Comparison of ENCODE assay signal across 8 mouse cellular contexts in genomic region chr6:149141393-149142173, GRCm38 (mm10). TPM values are rescaled to one million over a fixed set of nuclear protein-coding genes. Genes with fewer than 3 reads are reported as not detected.
A peak's percentile ranks its signal among the peaks of the same experiment; 100 is the strongest.
DNase-seq lines count a peak whose midpoint lies in the region; ATAC-seq and TF ChIP-seq lines count a peak whose summit lies in the region.

No protein-coding gene starts in this region.

- TF ChIP-seq RAD21 in MEL (IDR thresholded peaks at IDR 0.05; ENCODE audit: low read depth, low read length) = no peak; the same call in 1 of the 2 replicates

- H3K9me3 ChIP-seq in MEL (replicated peaks; ENCODE audit: insufficient read depth, low read length) = no peaks in the 10 kb centered on the region
- no peaks in the 10 kb centered on the region for H3K9me3 ChIP-seq in forebrain, embryonic 16.5 days (ENCODE audit: control insufficient read depth, low read length)
- no peaks in the 10 kb centered on the region for H3K9me3 ChIP-seq in neural tube, embryonic 15.5 days (replicated peaks)

- H3K27me3 ChIP-seq in MEL (ENCODE audit: control insufficient read depth in 1 of 2, insufficient read depth in 2 of 2, low read length in 2 of 2) = no peaks in the 10 kb centered on the region
- H3K27me3 ChIP-seq in forebrain, embryonic 16.5 days (replicated peaks; ENCODE audit: control insufficient read depth, insufficient read depth, low read length) = no peaks in the 10 kb centered on the region
- H3K27me3 ChIP-seq in neural tube, embryonic 15.5 days (replicated peaks) = no peaks in the 10 kb centered on the region

- no peak for TF ChIP-seq EP300 in MEL (IDR thresholded peaks at IDR 0.05; ENCODE audit: low read depth in 1 of 2, low read length in 2 of 2)

- H3K79me2 ChIP-seq in MEL (ENCODE audit: control insufficient read depth, insufficient read depth, low read length, poor library complexity) = 0 out of 2 replicates have a peak, but pooled peaks cover 1% of the 10 kb centered on the region

- peak; percentile 98 for ATAC-seq in forebrain, embryonic 16.5 days
- ATAC-seq in neural tube, embryonic 15.5 days (ENCODE audit: low FRiP score) = peak; percentile 92

- intact Hi-C loops in heart, postnatal 36 days (cut with DNase I) = loop anchor here (5.0 kb wide), 2 partner anchors 46 to 166 kb away; partner anchors contain the start of genes Amn1 and Resf1

- H3K4me1 ChIP-seq in MEL (ENCODE audit: control insufficient read depth in 1 of 2, insufficient read depth in 2 of 2, low read length in 2 of 2) = peaks cover 0 to 3% of the 10 kb centered on the region in 2 experiments; a peak in 1 of 4 replicates
- peaks cover 6% of the 10 kb centered on the region for H3K4me1 ChIP-seq in forebrain, embryonic 16.5 days (replicated peaks; ENCODE audit: control insufficient read depth, insufficient read depth, low read length)
- peaks cover 6% of the 10 kb centered on the region for H3K4me1 ChIP-seq in lung, adult 2 months (ENCODE audit: control insufficient read depth, insufficient read depth, low read length)
- peaks cover 8% of the 10 kb centered on the region for H3K4me1 ChIP-seq in neural tube, embryonic 15.5 days

- TF ChIP-seq CTCF in MEL (IDR thresholded peaks at IDR 0.05 in 2 of 3, conservative IDR thresholded peaks at IDR 0.05 in 1 of 3; ENCODE audit: control insufficient read depth in 1 of 3, insufficient read depth in 1 of 3, low read depth in 2 of 3, low read length in 3 of 3, poor library complexity in 1 of 3, severe bottlenecking in 1 of 3) = 0 out of 6 replicates have a peak, but pooled peaks of 1 of the 3 experiments have one; percentile 7
- TF ChIP-seq CTCF in layer of hippocampus, adult 2 months (conservative IDR thresholded peaks at IDR 0.05) = no peak
- no peak for TF ChIP-seq CTCF in lung, adult 2 months (IDR thresholded peaks at IDR 0.05; ENCODE audit: insufficient read depth, low read length)

- peak; percentile 26 to 75; a peak in 2 of 4 replicates for TF ChIP-seq POLR2A in MEL (IDR thresholded peaks at IDR 0.05; ENCODE audit: control insufficient read depth in 1 of 2, insufficient read depth in 1 of 2, low read depth in 1 of 2, low read length in 2 of 2, poor library complexity in 1 of 2)
- TF ChIP-seq POLR2A in lung, adult 2 months (IDR thresholded peaks at IDR 0.05; ENCODE audit: borderline replicate concordance, extremely low read depth, low read depth, low read length) = peak; percentile 76; the same call in 1 of the 2 replicates

- peak overlapping the region; percentile 72 for H3K27ac ChIP-seq in MEL (ENCODE audit: control insufficient read depth, low read depth, low read length)
- no peak overlapping the region for H3K27ac ChIP-seq in forebrain, embryonic 16.5 days (ENCODE audit: low read length)
- H3K27ac ChIP-seq in layer of hippocampus, adult 2 months = peak overlapping the region; percentile 71
- H3K27ac ChIP-seq in neural tube, embryonic 15.5 days (replicated peaks) = no peak overlapping the region

- peak overlapping the region; percentile 75 to 76 for H3K4me3 ChIP-seq in MEL (ENCODE audit: control insufficient read depth in 1 of 2, insufficient read depth in 1 of 2, low read depth in 2 of 2, low read length in 2 of 2)
- H3K4me3 ChIP-seq in forebrain, embryonic 16.5 days (replicated peaks; ENCODE audit: low read length) = peak overlapping the region; percentile 51
- peak overlapping the region; percentile 74 for H3K4me3 ChIP-seq in layer of hippocampus, adult 2 months
- H3K4me3 ChIP-seq in lung, adult 2 months (replicated peaks; ENCODE audit: extremely low read depth, low read depth, low read length) = peak overlapping the region; percentile 69
- peak overlapping the region; percentile 52 for H3K4me3 ChIP-seq in neural tube, embryonic 15.5 days (replicated peaks)

- H3K9ac ChIP-seq in MEL (ENCODE audit: control insufficient read depth, low read depth, low read length, poor library complexity, severe bottlenecking) = peak overlapping the region; percentile 78
- H3K9ac ChIP-seq in forebrain, embryonic 16.5 days (replicated peaks; ENCODE audit: low read depth, low read length) = peak overlapping the region; percentile 43
- H3K9ac ChIP-seq in neural tube, embryonic 15.5 days (replicated peaks) = peak overlapping the region; percentile 23

- peaks cover 0 to 8% of the 10 kb centered on the region in 2 experiments; a peak in 1 of 4 replicates for H3K36me3 ChIP-seq in MEL (ENCODE audit: control insufficient read depth in 1 of 2, insufficient read depth in 2 of 2, low read length in 2 of 2)
- no peaks in the 10 kb centered on the region for H3K36me3 ChIP-seq in forebrain, embryonic 16.5 days (ENCODE audit: control insufficient read depth, insufficient read depth)
- H3K36me3 ChIP-seq in neural tube, embryonic 15.5 days = 0 out of 2 replicates have a peak, but pooled peaks cover 2% of the 10 kb centered on the region

- DNase-seq in MEL (ENCODE audit: low read depth, low spot score) = peak; percentile 95
- peak; percentile 62 to 72 for DNase-seq in cerebellum, adult 18-20 months
- DNase-seq in heart, postnatal 36 days = peak; percentile 85
- peak; percentile 68 to 72 for DNase-seq in layer of hippocampus, adult 2 months (ENCODE audit: low spot score in 2 of 2)
- peak; percentile 81 for DNase-seq in lung, adult 2 months
- peak; percentile 87 for DNase-seq in testis, postnatal 10 days (ENCODE audit: low spot score)

- peak overlapping the region; percentile 66 for H3K4me2 ChIP-seq in forebrain, embryonic 16.5 days (ENCODE audit: low read length)
- peak overlapping the region; percentile 60 for H3K4me2 ChIP-seq in neural tube, embryonic 15.5 days

- WGBS in forebrain, embryonic 16.5 days = 4% methylated on average over 36 of the region's 36 CpGs
- 1% methylated on average over 36 of the region's 36 CpGs for WGBS in lung, adult 2 months
- WGBS in neural tube, embryonic 15.5 days = 7% methylated on average over 36 of the region's 36 CpGs

TF ChIP-seq in MEL, 35 proteins besides CTCF, POLR2A, EP300 and RAD21 (continues in another document):
- TF ChIP-seq POLR2AphosphoS2 (IDR thresholded peaks at IDR 0.05; ENCODE audit: low read length) (peak; percentile 65; the same call in 1 of the 2 replicates), MXI1 (IDR thresholded peaks at IDR 0.05; ENCODE audit: low read depth, low read length) (peak; percentile 90), MYB (IDR thresholded peaks at IDR 0.05; ENCODE audit: low read depth, low read length) (no peak), ETS1 (IDR thresholded peaks at IDR 0.05; ENCODE audit: low read depth, low read length) (peak; percentile 64; the same call in 1 of the 2 replicates), NELFE (IDR thresholded peaks at IDR 0.05; ENCODE audit: low read depth, low read length) (peak; percentile 73), POLR2AphosphoS5 (IDR thresholded peaks at IDR 0.05; ENCODE audit: borderline replicate concordance, low read depth, low read length) (no peak), ELF1 (IDR thresholded peaks at IDR 0.05; ENCODE audit: low read depth, low read length) (peak; percentile 62), TCF12 (IDR thresholded peaks at IDR 0.05; ENCODE audit: low read depth, low read length) (peak; percentile 65; the same call in 1 of the 2 replicates), NRF1 (IDR thresholded peaks at IDR 0.05; ENCODE audit: insufficient read depth, low read depth, low read length, poor library complexity, severe bottlenecking) (no peak), MAFK (IDR thresholded peaks at IDR 0.05; ENCODE audit: borderline replicate concordance, low read depth, low read length) (no peak), USF1 (IDR thresholded peaks at IDR 0.05; ENCODE audit: low read depth, low read length) (peak; percentile 61), KAT2A (conservative IDR thresholded peaks at IDR 0.05; ENCODE audit: low read depth, low read length) (peak; percentile 53; the same call in 1 of the 2 replicates)

RNA-seq across cellular contexts. Expression of gene Etfbkmt, which starts 1.9 kb away (rescaled TPM):
- total RNA-seq in MEL (2012; rRNA removed) = 3.4 TPM in 2 replicates
- polyA plus RNA-seq in MEL (2012; ENCODE audit: insufficient read depth in 1 of 2, insufficient read length in 2 of 2, low read depth in 1 of 2, low replicate concordance in 2 of 2, missing spikeins in 1 of 2) = 1 to 10 TPM in 1 of 2 experiments, not detected in 1; 5.7 TPM
- 7.4 and 7.8 TPM in 2 replicates for polyA plus RNA-seq in forebrain, embryonic 16.5 days (2015; fragmentation: Nextera tagmentation; extraction: Ambion mirVana)
- total RNA-seq in heart, postnatal 36 days (2021) = 10 to 100 TPM; 25.7 to 33.1 TPM
- total RNA-seq in layer of hippocampus, adult 2 months (2021) = 1 to 10 TPM; 2.8 to 2.9 TPM
- 11.8 and 16.3 TPM in 2 replicates for polyA plus RNA-seq in lung, adult 2 months (2012; rRNA removed)
- polyA plus RNA-seq in neural tube, embryonic 15.5 days (2015; fragmentation: Nextera tagmentation; extraction: Ambion mirVana) = 7.6 and 9.8 TPM in 2 replicates

RNA-seq across cellular contexts. Expression of gene Gm10203, which starts 11.6 kb away (rescaled TPM):
- not detected in 2 replicates for total RNA-seq in MEL (2012; rRNA removed)
- not detected for polyA plus RNA-seq in MEL (2012; ENCODE audit: insufficient read depth in 1 of 2, insufficient read length in 2 of 2, low read depth in 1 of 2, low replicate concordance in 2 of 2, missing spikeins in 1 of 2)
- polyA plus RNA-seq in forebrain, embryonic 16.5 days (2015; fragmentation: Nextera tagmentation; extraction: Ambion mirVana) = not detected in 2 replicates
- not detected for total RNA-seq in heart, postnatal 36 days (2021)
- not detected for total RNA-seq in layer of hippocampus, adult 2 months (2021)
- polyA plus RNA-seq in lung, adult 2 months (2012; rRNA removed) = not detected in 2 replicates
- polyA plus RNA-seq in neural tube, embryonic 15.5 days (2015; fragmentation: Nextera tagmentation; extraction: Ambion mirVana) = not detected in 2 replicates

RNA-seq across cellular contexts. Expression of gene Dennd5b, which starts 40.1 kb away (rescaled TPM):
- total RNA-seq in MEL (2012; rRNA removed) = 0.65 and 1.1 TPM in 2 replicates
- 1 to 10 TPM in 1 of 2 experiments, not detected in 1; 1.3 TPM for polyA plus RNA-seq in MEL (2012; ENCODE audit: insufficient read depth in 1 of 2, insufficient read length in 2 of 2, low read depth in 1 of 2, low replicate concordance in 2 of 2, missing spikeins in 1 of 2)
- polyA plus RNA-seq in forebrain, embryonic 16.5 days (2015; fragmentation: Nextera tagmentation; extraction: Ambion mirVana) = 14.2 and 15.2 TPM in 2 replicates
- total RNA-seq in heart, postnatal 36 days (2021) = 10 to 100 TPM; 15.7 to 17.5 TPM
- total RNA-seq in layer of hippocampus, adult 2 months (2021) = 10 to 100 TPM; 43.9 to 49.9 TPM
- polyA plus RNA-seq in lung, adult 2 months (2012; rRNA removed) = 4.8 and 10.8 TPM in 2 replicates
- 12.0 and 13.5 TPM in 2 replicates for polyA plus RNA-seq in neural tube, embryonic 15.5 days (2015; fragmentation: Nextera tagmentation; extraction: Ambion mirVana)

RNA-seq across cellular contexts. Expression of gene Amn1, which starts 46.9 kb away (rescaled TPM):
- 2.7 and 4.4 TPM in 2 replicates for total RNA-seq in MEL (2012; rRNA removed)
- polyA plus RNA-seq in MEL (2012; ENCODE audit: insufficient read depth in 1 of 2, insufficient read length in 2 of 2, low read depth in 1 of 2, low replicate concordance in 2 of 2, missing spikeins in 1 of 2) = 1 to 10 TPM in 1 of 2 experiments, not detected in 1; 2.7 TPM
- 100 and 108 TPM in 2 replicates for polyA plus RNA-seq in forebrain, embryonic 16.5 days (2015; fragmentation: Nextera tagmentation; extraction: Ambion mirVana)
- total RNA-seq in heart, postnatal 36 days (2021) = 10 to 100 TPM; 19.5 to 27.7 TPM
- total RNA-seq in layer of hippocampus, adult 2 months (2021) = 10 to 100 TPM; 30.9 to 31.6 TPM
- 9.9 and 10.7 TPM in 2 replicates for polyA plus RNA-seq in lung, adult 2 months (2012; rRNA removed)
- polyA plus RNA-seq in neural tube, embryonic 15.5 days (2015; fragmentation: Nextera tagmentation; extraction: Ambion mirVana) = 82.0 and 106 TPM in 2 replicates

Comparison
In these comparisons a context has a peak if more than half of its experiments do, and no peak if none do; other contexts are left out.
1. H3K27ac ChIP-seq: peak in MEL (single experiment) and layer of hippocampus, adult 2 months (single experiment); none in forebrain, embryonic 16.5 days (single experiment) and neural tube, embryonic 15.5 days (single experiment).
2. H3K9ac ChIP-seq: peak in every context shown above with its lines; median percentile 78 in MEL; 43 in forebrain, embryonic 16.5 days; 23 in neural tube, embryonic 15.5 days.
3. Peak in every context shown above with its lines, with median percentiles within 50 percentile points of each other: DNase-seq and H3K4me3 ChIP-seq.